ENCODE assay signal across 8 mouse cellular contexts in genomic region chr5:102069051-102069766, GRCm38 (mm10). TPM values are rescaled to one million over a fixed set of nuclear protein-coding genes. Genes with fewer than 3 reads are reported as not detected.
DNase-seq lines count a peak whose midpoint lies in the region; ATAC-seq lines count a peak whose summit lies in the region.

No protein-coding gene starts in this region.

- peak overlapping the region; percentile 86 for H3K27ac ChIP-seq in liver, embryonic 12.5 days
- H3K27ac ChIP-seq in midbrain, embryonic 16.5 days (ENCODE audit: low read length), result peak overlapping the region; percentile 99

- peak; percentile 41 to 64 for DNase-seq in left cerebral cortex, adult 18-20 months (ENCODE audit: low spot score in 2 of 2)
- no peak for DNase-seq in left cerebral cortex, adult 11 months (ENCODE audit: low spot score)
- DNase-seq in embryo, embryonic 11.5 days (ENCODE audit: low read depth, low spot score), result peak; percentile 29
- DNase-seq in gastrocnemius, postnatal 4 days (ENCODE audit: low spot score in 2 of 2), result peak; percentile 46 to 61
- peak; percentile 45 for DNase-seq in kidney, adult 9 months
- peak; percentile 65 for DNase-seq in urinary bladder, adult 2 months (ENCODE audit: low spot score)

- peak overlapping the region; percentile 94 for H3K4me3 ChIP-seq in liver, embryonic 12.5 days
- peak overlapping the region; percentile 67 for H3K4me3 ChIP-seq in midbrain, embryonic 16.5 days (ENCODE audit: low read depth, low read length)

- peaks cover 45% of the 10 kb centered on the region for H3K4me1 ChIP-seq in liver, embryonic 12.5 days
- peaks cover 37% of the 10 kb centered on the region for H3K4me1 ChIP-seq in midbrain, embryonic 16.5 days (ENCODE audit: control insufficient read depth, insufficient read depth, low read length)

- under 1% methylated on average over 72 of the region's 92 CpGs for WGBS in liver, embryonic 12.5 days (ENCODE audit: insufficient replicate concordance)
- under 1% methylated on average over 48 of the region's 92 CpGs for WGBS in midbrain, embryonic 16.5 days

- no peaks in the 10 kb centered on the region for H3K9me3 ChIP-seq in liver, embryonic 12.5 days (replicated peaks)
- H3K9me3 ChIP-seq in midbrain, embryonic 16.5 days (replicated peaks; ENCODE audit: control insufficient read depth, low read length, poor library complexity, severe bottlenecking), result no peaks in the 10 kb centered on the region

- peak overlapping the region; percentile 93 for H3K9ac ChIP-seq in liver, embryonic 12.5 days
- peak overlapping the region; percentile 98 for H3K9ac ChIP-seq in midbrain, embryonic 16.5 days (ENCODE audit: low read depth, low read length)

- peaks cover 7% of the 10 kb centered on the region; the same call in 1 of the 2 replicates for H3K27me3 ChIP-seq in liver, embryonic 12.5 days (replicated peaks)
- no peaks in the 10 kb centered on the region for H3K27me3 ChIP-seq in midbrain, embryonic 16.5 days (ENCODE audit: control insufficient read depth, insufficient read depth, low read depth, low read length)

- peaks cover 8% of the 10 kb centered on the region; the same call in 1 of the 2 replicates for H3K36me3 ChIP-seq in liver, embryonic 12.5 days
- H3K36me3 ChIP-seq in midbrain, embryonic 16.5 days (ENCODE audit: control insufficient read depth, insufficient read depth, low read length), result no peaks in the 10 kb centered on the region

- peak; percentile 76 for ATAC-seq in liver, embryonic 12.5 days
- ATAC-seq in midbrain, embryonic 16.5 days, result peak; percentile 77

- H3K4me2 ChIP-seq in liver, embryonic 12.5 days, result peak overlapping the region; percentile 93
- H3K4me2 ChIP-seq in midbrain, embryonic 16.5 days (ENCODE audit: low read length), result peak overlapping the region; percentile 68

RNA-seq across cellular contexts. Expression of gene Wdfy3, which starts 0.5 kb away (rescaled TPM):
- 100 to 1,000 TPM; 127 TPM for total RNA-seq in left cerebral cortex, adult 18-20 months (2021)
- 10 to 100 TPM; 40.9 to 41.4 TPM for total RNA-seq in gastrocnemius, postnatal 4 days (2021)
- 7.4 and 7.8 TPM in 2 replicates for polyA plus RNA-seq in liver, embryonic 12.5 days (2016; fragmentation: Nextera tagmentation; extraction: Ambion mirVana)
- polyA plus RNA-seq in midbrain, embryonic 16.5 days (2015; fragmentation: Nextera tagmentation; extraction: Ambion mirVana), result 27.0 and 31.1 TPM in 2 replicates
- polyA plus RNA-seq in urinary bladder, adult 2 months (2012; rRNA removed), result 23.6 and 24.7 TPM in 2 replicates
